Mouse (Mus musculus) stomach, embryonic 16.5 days (tissue): Measurements from ENCODE around the gene Galnt3. TPM values are rescaled to one million over a fixed set of nuclear protein-coding genes. Genes with fewer than 3 reads are reported as not detected.

Experiments used
- ATAC-seq: fragments of 200-750 bp; cut with Nextera tagmentation; 2 replicates; pipeline ENCODE4 v1.8.0; 2017; ENCODE audit warnings: moderate number of reproducible peaks, moderate TSS enrichment; ENCODE audit not compliant: insufficient read depth, low FRiP score
- H3K27ac ChIP-seq: fragments of 300-500 bp; sonication (generic); 2 replicates; pipeline ENCODE4 v1.5.1; 2014; ENCODE audit warnings: low read length
- H3K27me3 ChIP-seq: fragments of 300-500 bp; sonication (generic); 2 replicates; pipeline ENCODE4 v1.6.1; 2014; ENCODE audit warnings: low read length, control low read depth, mixed read lengths; ENCODE audit not compliant: control insufficient read depth, insufficient read depth
- H3K36me3 ChIP-seq: fragments of 300-500 bp; sonication (generic); 2 replicates; pipeline ENCODE4 v1.6.1; 2014; ENCODE audit warnings: low read length; ENCODE audit not compliant: control insufficient read depth, insufficient read depth
- H3K4me1 ChIP-seq: fragments of 300-500 bp; sonication (generic); 2 replicates; pipeline ENCODE4 v1.6.1; 2014; ENCODE audit warnings: low read length, control low read depth, mixed read lengths; ENCODE audit not compliant: control insufficient read depth, insufficient read depth
- H3K4me2 ChIP-seq: fragments of 300-500 bp; sonication (generic); 2 replicates; pipeline ENCODE4 v1.6.1; 2014; ENCODE audit warnings: low read depth, low read length, mixed read lengths
- H3K4me3 ChIP-seq: fragments of 300-500 bp; sonication (generic); replicated peaks from 2 replicates; pipeline ENCODE4 v1.5.1; 2014; ENCODE audit warnings: mild to moderate bottlenecking, low read length
- H3K9ac ChIP-seq: fragments of 300-500 bp; sonication (generic); 2 replicates; pipeline ENCODE4 v1.6.1; 2014; ENCODE audit warnings: low read length
- H3K9me3 ChIP-seq: fragments of 300-500 bp; sonication (generic); replicated peaks from 2 replicates; pipeline ENCODE4 v1.6.1; 2016; ENCODE audit warnings: low read length, control low read depth; ENCODE audit not compliant: control insufficient read depth
- WGBS: fragments of 180-500 bp; shearing (Covaris S2); extraction: QIAGEN DNeasy Blood & Tissue Kit; methylation state at CpG from one replicate; pipeline ENCODE4 v1.1.7; 2014; 5-methylcytosine and 5-hydroxymethylcytosine counted together
- polyA plus RNA-seq: library from polyadenylated mRNA; unstranded; fragments of >200 nt; fragmentation: Nextera tagmentation; extraction: Ambion mirVana; gene quantifications from 2 replicates; pipeline ENCODE4 v1.2.1, GENCODE M21; 2015

Gene Galnt3
- 10.2 and 12.4 TPM in 2 replicates for polyA plus RNA-seq

DNA sequence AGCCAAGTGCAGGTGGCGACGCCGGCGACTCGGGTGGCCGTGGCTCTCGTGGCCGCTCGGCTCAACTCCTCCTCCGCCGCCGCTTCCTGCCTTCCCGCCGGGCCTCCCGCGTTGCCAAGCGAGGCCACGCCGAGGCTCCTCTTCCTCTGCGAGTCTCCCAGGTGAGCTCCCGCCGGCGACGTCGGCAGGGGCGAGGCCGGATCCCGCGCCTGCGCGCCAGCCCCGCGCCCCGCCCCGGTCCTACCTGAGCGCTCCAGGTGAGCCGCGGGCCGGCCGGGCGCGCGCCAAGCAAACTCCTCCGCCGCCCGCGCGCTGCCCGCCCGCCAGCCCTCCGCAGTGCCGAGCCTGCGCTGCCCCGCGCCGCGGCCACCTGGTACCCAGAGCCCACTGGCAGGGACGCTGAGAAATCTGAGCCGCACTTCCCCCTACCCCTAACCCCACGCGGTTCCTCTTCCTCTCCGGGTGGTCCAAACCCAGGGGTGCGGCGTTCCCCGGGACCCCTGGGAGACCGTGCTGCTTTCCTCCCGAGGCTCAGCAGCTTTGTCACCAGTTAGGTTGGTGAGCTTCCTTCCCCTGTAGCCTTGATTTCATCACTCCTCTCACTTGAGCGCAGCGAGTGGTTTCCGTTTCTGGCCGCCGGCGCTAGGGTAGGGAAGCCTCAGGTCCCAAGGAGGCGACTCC is at the start of gene Galnt3:
Gene Galnt3 (minus strand): TSS at position 404 of the 681 bp plus-strand sequence.
- under 1% methylated on average over 73 of the region's 74 CpGs for whole genome bisulfite sequencing
- Histone ChIP-seq H3K4me1 (0 out of 2 replicates have a peak, but pooled peaks cover 3% of the 10 kb centered on the region), H3K9ac (peak within 1 kb of the TSS; percentile 77), H3K27me3 (no peaks in the 10 kb centered on the region), H3K9me3 (no peaks in the 10 kb centered on the region), H3K27ac (no peak within 1 kb of the TSS), H3K4me2 (peak within 1 kb of the TSS; percentile 100), H3K36me3 (no peaks in the 10 kb centered on the region), H3K4me3 (peak within 1 kb of the TSS; percentile 76)
- ATAC-seq: peak; percentile 90; the same call in 1 of the 2 replicates

DNA sequence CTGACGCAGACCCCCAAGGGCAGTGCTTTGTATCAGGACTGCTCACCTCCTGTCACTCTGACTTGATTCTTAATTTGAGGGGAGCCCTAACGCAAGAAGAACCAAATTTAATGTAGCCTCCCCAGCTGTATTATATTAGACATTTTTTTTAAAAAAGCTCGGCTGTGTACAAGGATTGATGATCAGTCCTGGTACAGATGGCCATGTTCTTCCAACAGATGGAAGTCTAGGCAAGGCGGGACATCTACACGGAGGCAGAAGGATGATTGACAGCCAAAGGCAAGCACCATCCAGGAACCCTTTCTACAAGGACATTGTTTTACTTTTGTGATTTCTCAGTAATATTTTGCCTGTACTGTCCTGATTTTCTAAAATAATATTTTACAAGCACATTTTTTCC is 48.3 kb upstream of the Galnt3 start:
- Histone ChIP-seq H3K4me2 (no peak overlapping the region), H3K36me3 (no peaks in the 10 kb centered on the region), H3K27me3 (no peaks in the 10 kb centered on the region), H3K9me3 (no peaks in the 10 kb centered on the region), H3K4me3 (no peak overlapping the region), H3K4me1 (no peaks in the 10 kb centered on the region), H3K9ac (no peak overlapping the region), H3K27ac (no peak overlapping the region)
- ATAC-seq: no peak
- WGBS: 73% methylated on average over 5 of the region's 5 CpGs

DNA sequence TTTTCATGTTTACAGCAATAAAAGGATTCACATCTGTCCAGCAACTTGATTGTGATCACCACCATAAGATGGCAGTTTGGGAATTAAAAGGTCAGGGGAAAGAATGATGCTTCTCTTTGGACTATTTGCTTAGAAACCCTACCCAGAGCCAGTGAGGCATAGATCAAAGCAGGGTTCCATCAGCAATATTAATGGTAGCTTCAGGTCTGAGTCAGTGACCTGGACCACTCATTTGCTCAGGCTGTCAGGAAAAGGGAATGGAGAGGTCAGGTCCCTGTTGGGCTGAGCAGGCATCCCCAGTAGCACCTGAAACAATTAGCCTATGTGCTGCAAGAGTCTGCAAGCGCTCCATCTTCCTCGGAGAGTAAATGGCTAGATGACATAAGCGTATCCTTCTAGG is 46.8 kb upstream of the Galnt3 start:
- Histone ChIP-seq H3K36me3 (no peaks in the 10 kb centered on the region), H3K27ac (no peak overlapping the region), H3K4me3 (no peak overlapping the region), H3K9ac (no peak overlapping the region), H3K27me3 (no peaks in the 10 kb centered on the region), H3K4me2 (no peak overlapping the region), H3K4me1 (no peaks in the 10 kb centered on the region), H3K9me3 (no peaks in the 10 kb centered on the region)
- ATAC-seq: no peak
- 75% methylated on average over 3 of the region's 3 CpGs for WGBS

DNA sequence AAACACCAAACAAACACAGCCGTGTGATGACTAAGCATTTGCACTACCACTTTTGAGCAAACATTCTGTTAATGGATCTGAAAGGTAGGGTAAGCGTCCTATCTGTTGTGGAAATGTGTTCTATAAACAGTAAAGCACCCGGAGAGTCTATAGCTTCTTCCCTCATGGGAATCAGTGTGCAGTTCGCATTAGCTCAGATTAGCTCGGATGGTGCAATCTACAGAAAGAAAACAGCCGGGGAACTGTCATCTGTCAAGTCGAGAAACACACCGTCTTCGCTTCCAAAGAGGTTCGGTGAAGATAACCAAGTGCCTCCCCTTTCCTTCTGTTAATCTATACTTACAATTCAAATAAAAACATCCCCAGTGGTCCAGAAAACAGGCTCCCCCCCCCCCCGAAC is 45.9 kb upstream of the Galnt3 start:
- H3K27ac ChIP-seq: no peak overlapping the region
- no peaks in the 10 kb centered on the region for H3K9me3 ChIP-seq
- no peaks in the 10 kb centered on the region for H3K36me3 ChIP-seq
- 42% methylated on average over 11 of the region's 11 CpGs for WGBS
- H3K4me2 ChIP-seq: no peak overlapping the region
- ATAC-seq: no peak
- H3K27me3 ChIP-seq: no peaks in the 10 kb centered on the region
- H3K9ac ChIP-seq: no peak overlapping the region
- H3K4me1 ChIP-seq: no peaks in the 10 kb centered on the region
- no peak overlapping the region for H3K4me3 ChIP-seq

DNA sequence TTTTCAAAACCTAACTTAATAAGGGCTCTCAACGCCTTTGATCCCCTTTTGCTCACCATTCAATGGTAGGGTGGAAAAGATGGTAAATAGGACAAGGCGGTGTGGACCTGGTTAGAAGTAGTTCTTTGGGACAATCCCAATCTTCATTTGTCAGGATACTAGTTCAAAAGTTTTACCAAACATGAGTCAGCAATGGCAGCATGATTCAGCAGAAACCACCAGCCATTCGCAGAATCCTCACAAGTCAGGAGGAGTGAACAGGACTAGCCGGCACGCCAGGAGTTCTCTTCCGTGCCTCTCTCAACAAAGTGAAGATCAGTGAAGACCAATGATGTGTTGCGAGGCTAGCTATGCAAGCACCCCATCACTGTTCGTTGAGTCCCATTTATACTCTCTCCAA is 40.2 kb upstream of the Galnt3 start:
- ATAC-seq: no peak
- H3K4me3 ChIP-seq: no peak overlapping the region
- H3K27ac ChIP-seq: no peak overlapping the region
- WGBS: 88% methylated on average over 8 of the region's 8 CpGs
- no peaks in the 10 kb centered on the region for H3K4me1 ChIP-seq
- no peaks in the 10 kb centered on the region for H3K36me3 ChIP-seq
- H3K9ac ChIP-seq: no peak overlapping the region
- H3K9me3 ChIP-seq: no peaks in the 10 kb centered on the region
- H3K27me3 ChIP-seq: no peaks in the 10 kb centered on the region
- no peak overlapping the region for H3K4me2 ChIP-seq

DNA sequence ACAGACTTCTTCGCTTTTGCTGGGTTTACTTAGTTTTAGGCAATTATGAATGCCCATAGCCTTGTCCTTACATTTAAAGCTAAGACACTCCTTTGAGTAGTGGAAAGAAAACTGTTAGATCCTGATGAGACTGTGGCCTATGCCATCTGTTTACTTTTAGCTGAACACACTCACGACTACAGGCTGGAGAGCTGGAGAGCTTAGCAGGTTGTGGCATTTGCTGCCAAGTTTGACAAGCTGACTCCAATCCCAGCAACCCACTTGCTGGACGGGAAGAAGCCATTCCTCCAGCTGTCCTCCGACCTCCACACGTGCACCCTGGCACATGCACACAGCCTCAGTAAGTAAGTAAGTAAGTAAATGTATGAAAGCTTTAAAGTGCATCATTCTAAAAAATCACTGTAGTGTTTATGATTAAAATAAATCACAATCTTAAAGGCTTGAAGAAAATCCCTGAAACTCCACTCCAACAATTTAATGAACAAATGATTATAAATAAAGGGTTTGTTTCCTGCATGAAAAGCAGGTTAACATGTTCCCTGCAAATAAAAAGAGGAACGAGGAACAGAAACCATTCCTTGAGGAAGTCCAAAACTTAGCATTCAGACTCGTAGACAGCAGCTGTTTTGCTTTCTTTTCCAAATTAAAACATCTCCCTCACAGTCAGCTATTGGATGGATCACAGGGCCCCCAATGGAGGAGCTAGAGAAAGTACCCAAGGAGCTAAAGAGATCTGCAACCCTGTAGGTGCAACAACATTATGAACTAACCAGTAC is 33.5 kb upstream of the Galnt3 start:
- H3K36me3 ChIP-seq: no peaks in the 10 kb centered on the region
- no peak for ATAC-seq
- WGBS: 42% methylated on average over 7 of the region's 7 CpGs
- H3K27me3 ChIP-seq: no peaks in the 10 kb centered on the region
- H3K9me3 ChIP-seq: no peaks in the 10 kb centered on the region
- H3K4me1 ChIP-seq: peaks cover 3% of the 10 kb centered on the region; the same call in 1 of the 2 replicates
- H3K4me2 ChIP-seq: no peak overlapping the region
- H3K4me3 ChIP-seq: no peak overlapping the region
- no peak overlapping the region for H3K9ac ChIP-seq
- no peak overlapping the region for H3K27ac ChIP-seq

DNA sequence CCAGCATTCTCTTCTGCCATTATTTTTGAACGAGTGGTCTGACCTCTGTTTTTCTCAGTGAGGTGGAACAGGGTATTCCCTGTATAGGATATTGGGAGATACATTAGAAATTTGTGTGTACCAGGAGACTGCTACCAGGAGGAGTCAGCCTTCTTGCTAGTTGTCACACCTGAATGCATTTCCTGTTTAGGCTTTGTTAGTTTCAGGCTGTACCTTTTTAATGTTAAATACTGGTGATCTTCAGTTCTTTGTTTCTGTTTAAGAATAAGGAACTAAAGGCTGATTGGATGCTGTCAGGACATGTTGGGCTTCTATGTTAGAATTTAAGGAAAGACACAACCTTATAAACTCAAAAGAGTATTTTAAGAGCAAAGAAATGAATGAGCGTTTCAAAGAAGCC is 26.6 kb upstream of the Galnt3 start:
- H3K27ac ChIP-seq: no peak overlapping the region
- no peaks in the 10 kb centered on the region for H3K27me3 ChIP-seq
- no peak for ATAC-seq
- H3K4me1 ChIP-seq: no peaks in the 10 kb centered on the region
- H3K9ac ChIP-seq: no peak overlapping the region
- no peaks in the 10 kb centered on the region for H3K36me3 ChIP-seq
- 84% methylated on average over 2 of the region's 2 CpGs for WGBS
- H3K9me3 ChIP-seq: no peaks in the 10 kb centered on the region
- no peak overlapping the region for H3K4me2 ChIP-seq
- no peak overlapping the region for H3K4me3 ChIP-seq

DNA sequence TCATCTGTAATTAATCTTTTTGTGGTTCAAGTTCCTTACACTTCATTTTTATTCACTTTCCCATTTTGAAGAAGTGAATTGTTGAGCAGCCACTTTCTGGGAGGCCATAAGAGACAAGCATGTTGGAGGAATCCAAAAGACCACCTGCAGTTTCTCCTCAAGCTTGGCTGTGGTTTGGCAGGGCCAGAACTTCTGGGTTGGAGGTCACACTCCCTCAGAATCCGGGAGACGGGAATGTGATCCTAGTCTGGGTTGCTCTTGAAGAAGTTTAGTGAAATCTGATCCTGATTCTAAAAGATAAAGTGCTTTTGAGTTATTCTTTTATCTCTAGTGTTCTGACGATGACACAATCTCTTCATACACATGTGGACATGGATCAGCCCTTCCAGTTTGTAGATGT is 25.7 kb upstream of the Galnt3 start:
- ATAC-seq: no peak
- Histone ChIP-seq H3K9ac (no peak overlapping the region), H3K27ac (no peak overlapping the region), H3K4me3 (no peak overlapping the region), H3K4me1 (no peaks in the 10 kb centered on the region), H3K4me2 (no peak overlapping the region), H3K36me3 (no peaks in the 10 kb centered on the region), H3K27me3 (no peaks in the 10 kb centered on the region), H3K9me3 (no peaks in the 10 kb centered on the region)
- 32% methylated on average over 3 of the region's 3 CpGs for WGBS

DNA sequence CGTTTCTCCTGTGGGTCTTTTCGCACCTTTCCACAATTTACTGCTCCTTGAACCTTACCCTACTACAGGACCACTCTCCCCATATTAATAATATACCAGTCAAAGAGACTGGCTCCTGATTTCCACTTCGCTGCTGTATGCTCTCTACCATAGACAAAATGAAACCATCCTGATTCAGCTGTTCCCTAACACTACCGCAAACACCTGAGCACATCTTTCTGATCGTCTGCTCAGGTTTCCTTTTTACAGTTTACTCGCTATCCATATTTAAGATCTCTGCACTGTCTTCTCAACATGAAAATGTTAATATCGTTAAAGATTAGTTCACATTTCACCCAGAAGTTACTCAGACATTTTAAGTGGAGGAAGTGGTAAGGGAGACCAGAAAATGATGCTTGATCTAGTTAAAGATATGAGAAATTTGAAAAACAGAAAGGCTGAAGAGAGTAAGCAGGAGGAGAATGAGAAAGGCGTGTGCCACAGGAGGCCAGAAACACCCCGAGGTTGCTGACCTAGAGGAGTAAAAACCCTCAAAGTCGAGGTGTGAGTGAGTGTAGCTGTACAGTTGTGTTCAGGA is 23.9 kb upstream of the Galnt3 start:
- Histone ChIP-seq H3K27ac (no peak overlapping the region), H3K36me3 (no peaks in the 10 kb centered on the region), H3K4me2 (no peak overlapping the region), H3K9me3 (no peaks in the 10 kb centered on the region), H3K4me3 (no peak overlapping the region), H3K9ac (no peak overlapping the region), H3K27me3 (no peaks in the 10 kb centered on the region), H3K4me1 (0 out of 2 replicates have a peak, but pooled peaks cover 2% of the 10 kb centered on the region)
- WGBS: 74% methylated on average over 10 of the region's 10 CpGs
- no peak for ATAC-seq
